Mouse (Mus musculus): ENCODE measurements around the gene Ncor2.

The Ncor2 gene

DNA sequence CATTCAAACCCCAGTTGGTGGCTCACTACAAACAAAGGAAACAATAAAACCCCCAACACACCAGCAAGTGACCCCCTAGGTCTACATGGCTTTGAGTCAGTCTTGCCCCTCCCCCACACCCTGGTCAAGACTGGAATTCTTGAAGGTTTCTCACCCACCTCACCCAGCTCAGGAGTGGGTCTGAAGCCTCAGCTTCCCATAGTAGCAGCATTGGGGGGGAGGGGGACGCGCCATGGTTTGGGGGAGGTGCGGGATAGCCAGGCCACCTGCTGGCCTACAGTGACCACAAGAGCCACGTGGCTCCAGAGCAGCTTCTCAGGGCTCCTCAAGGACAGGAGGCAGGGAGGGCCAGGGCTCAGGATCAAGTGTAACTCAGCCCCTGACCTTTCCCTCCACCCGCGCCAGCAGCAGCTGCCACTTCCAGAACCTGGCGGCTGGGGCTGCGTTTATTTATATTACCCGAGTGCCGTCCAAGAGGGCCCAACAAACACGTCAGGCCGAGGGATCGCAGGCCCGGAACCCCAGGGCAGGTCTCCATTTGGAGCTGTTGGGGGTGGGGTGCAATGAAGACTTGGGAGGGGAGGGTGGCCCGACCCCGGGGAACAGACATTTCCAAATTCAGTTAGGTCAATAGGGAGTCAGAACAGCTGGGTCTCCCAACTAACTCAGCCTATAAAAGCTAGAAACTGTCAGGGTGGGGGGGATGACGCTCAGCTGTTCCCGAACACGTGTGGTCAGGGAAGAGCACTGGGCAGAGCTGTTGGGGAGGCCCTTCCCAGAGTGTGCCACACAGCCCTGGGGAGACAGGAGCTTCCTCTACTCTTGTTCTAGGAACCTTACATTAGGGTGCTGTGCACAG lies 122.1 kb downstream of the Ncor2 start:
- DNase-seq, result no peak

DNA sequence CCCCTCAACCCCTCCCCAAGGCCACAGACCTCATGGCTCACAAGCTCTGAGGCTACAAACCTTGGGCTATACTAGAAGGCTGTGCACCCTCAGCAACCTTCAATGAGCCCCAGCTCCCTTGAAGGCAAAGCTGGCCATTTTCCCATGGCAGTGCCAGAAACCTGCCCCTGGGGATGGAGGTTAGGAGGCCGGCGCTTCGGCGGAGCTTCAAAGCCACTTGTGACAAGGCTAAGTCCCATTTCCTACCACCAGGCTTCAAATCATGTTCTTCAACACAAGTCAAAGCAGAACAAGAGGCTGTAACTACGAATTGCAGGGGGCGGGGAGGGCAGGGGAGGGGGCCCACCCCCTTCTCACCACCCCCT lies 122.7 kb downstream of the Ncor2 start:
- no peak for DNase-seq

DNA sequence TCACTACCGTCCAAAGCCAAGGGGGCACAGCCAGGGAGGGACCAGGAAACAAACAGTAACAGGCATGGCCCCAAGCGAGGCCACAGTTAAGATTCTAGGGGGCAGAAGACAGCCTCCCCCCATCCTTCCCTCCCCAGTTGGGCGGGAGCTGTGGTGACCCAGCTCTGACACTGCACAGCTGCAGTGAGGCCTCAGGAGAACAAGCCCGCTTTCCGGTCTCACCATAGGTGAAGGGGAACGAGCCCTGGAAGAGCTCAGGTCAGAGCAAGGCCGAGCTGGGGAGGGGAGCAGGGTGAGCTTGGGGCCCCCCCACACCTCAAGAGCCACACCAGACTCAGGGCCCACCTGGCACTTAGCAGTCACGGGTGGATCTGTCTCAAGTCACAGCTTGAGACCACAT lies 123.1 kb downstream of the Ncor2 start:
- DNase-seq, result no peak

DNA sequence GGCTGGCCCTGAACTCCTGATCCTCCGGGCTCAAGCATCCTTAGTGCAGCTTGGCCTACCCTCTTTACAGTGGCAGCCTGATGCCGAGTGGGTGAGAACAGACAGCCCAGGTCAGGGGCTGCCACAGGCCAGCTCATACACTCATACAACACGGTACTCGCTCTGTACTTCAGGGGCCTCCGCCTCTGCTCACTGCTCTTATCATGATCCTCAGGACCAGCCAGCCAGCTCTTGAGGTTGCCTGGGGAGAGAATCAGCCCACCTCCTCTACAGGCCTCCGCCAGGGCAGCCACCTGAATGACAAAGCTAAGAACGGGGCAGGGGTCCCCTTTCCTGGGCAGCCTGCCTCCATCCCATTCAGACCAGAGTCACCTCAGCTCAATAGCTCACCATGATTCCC lies 125.4 kb downstream of the Ncor2 start:
- DNase-seq, result no peak

DNA sequence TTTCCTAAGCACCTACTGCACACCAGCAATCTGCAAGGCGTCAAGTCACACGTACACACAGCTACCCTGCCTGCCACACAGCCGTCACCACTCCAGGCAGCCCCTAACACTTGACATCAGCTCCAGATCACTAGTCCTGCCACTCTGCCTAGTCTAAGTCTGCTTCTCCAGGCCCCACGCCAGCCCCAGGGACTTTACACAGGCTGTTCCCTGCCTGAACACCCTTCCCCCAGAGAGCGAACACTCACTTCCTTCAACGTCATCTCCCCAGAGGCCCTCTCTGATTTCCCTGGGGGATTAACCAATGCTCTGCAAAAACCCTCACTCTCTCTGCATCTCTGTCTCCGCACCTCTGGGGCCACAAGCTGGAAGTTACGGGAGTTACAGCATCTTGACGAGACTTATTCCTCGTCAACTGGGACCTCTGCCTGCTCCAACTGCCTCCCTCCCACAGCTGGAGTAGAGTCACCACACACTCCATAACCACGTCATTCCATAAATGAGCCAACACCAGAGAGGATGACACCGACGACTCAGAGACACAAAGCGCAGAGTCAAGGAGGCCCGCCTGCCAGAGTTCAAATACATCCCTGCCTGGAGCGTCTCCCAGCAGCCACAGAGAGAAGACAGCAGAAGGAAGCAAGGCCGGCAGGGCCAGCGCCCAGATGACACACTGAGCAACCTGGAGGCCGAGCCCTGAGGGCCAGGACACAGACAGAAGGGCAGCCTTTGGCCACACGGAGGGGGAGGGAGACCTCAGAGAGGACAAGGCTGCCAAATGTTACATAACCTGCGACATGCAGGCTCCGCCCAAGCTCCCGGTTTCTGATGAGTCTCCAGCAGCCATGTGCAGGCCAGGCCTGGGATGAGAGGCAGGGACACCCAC lies 126.2 kb downstream of the Ncor2 start:
- DNase-seq, result peak; percentile 30

DNA sequence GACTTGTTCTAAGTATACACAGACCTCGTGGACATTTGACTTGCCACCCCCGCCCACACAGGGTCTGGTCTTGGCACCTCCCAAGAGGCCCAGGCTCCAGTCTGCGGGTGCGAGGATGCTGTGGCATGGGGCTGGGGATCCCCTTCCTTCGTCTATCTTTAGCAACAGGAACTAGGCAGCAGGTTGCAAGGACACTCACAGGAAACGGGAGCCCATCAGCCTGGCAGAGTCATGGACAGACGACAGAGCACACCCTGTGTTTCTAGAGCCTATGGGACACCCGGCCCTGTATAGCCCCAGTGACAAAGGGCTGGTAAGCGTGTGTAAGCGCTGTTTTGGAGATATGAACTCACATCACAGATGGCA lies 126.8 kb downstream of the Ncor2 start:
- no peak for DNase-seq

DNA sequence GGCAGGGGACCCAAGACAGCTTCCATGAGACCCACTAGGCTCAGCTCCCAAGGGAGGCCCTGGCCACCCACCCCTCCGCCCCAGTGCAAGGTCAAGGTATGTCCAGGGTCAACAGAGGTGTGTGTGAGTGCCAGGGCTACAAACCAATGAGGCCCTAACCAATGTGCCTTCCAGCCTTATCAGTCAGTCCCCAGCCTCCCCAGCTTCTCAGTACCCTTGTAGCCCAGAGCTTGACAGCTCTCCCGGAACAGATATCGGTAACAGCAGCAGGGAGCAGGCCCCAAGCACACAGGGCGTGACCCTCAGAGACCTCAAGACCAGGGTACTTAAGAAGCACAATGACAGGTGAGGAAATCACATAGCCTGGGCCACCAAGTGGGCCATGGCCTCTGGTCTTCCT lies 129.5 kb downstream of the Ncor2 start:
- no peak for DNase-seq

DNA sequence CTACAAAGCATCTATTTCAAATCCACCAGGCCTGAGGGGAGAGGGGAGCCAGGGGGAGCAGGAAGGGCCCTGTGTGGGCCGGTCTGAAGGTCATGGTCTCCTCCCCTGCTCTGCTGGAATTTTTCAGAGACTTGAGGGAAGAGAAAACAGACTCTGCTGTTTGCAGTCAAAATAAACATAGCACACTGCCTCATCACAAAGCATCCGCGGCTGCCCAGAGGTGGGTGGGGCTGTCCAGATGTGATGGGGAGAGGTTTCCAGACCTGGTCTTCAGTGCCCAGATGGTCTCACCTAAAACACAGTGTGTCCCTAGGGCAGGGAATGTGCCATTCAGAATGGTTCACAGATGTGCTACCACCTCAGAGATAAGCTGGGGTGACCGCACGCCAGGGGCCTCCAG lies 132.6 kb downstream of the Ncor2 start:
- DNase-seq, result no peak

DNA sequence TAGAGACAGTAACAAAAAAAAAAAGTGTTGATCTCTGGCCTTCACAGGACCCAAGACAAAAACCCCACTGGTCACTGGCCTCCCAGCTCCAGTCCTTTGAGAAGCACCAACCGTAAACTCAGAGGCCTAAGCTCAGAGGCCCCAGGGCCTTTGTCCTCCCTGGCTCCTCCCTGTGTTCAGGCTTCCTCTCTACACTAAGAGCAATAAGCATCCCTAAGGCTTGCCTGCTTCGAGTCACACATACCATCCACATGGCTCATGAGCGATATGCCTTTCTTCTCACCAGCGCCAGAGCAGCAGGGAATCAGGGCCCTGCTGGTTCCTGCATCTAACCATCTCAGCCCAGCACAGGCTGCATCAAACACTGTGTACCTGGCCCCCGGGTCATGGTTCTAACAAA lies 133.8 kb downstream of the Ncor2 start:
- DNase-seq, result no peak

DNA sequence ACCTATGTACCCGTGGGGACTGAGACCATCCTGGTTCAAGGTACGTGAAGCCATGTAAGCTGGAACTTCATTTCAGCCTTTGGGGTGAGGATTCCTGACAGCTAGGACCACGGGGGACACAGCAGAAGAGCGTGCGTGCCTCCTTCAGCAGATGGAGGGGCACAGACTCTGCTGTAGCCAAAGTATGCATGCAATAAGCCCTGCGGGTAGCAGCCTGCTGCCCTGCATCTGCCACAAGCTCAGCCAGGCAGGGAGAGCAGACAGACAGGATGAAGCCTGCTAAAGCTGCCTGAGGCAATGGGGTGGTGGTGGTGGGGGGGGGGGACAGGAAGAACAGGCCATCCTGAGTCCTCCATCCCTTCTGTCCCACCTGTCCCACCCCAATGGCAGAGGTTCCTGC lies 135.6 kb downstream of the Ncor2 start:
- no peak for DNase-seq

DNA sequence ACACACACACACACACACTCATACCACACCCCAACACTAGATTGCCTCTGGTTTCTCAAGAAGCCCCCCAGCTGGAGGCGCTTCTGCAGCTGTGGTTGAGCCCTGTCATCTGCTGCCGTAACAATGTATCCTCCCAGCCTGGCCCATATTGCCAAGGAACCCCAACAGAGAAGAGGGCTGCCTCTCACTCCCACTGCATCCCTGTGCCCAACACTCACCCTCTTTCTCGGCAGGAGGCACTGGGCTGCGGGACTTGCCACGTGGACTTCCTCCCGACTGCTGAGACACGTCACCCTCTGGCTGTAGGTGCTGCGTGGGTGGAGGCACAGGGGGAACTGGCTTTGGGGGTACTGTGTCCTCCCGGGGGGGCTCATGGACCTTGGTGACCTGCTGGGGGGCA lies 137.4 kb downstream of the Ncor2 start:
- DNase-seq, result no peak

DNA sequence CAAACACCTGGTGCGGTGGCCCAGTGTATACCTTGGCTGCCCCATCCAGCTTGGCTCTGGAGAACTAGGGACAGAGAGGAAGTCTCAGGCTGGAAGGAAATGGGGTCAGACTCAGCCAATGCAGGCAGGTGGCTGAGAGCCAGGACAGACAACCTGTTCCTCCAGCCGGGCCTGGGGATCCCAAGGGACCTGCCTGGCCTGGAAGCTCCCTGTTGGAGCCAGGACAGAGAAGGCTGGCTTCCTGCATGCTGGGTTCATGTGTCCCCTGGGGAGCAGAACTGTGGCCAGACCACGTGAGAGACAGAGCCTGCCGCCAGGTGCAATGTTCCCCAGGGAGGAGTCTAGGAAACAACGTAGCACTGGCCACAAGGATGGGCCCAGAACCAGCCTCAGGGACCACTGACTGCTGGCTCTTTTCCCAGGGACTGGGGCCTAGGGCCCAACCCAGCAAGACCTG lies 138.9 kb downstream of the Ncor2 start:
- no peak for DNase-seq

DNA sequence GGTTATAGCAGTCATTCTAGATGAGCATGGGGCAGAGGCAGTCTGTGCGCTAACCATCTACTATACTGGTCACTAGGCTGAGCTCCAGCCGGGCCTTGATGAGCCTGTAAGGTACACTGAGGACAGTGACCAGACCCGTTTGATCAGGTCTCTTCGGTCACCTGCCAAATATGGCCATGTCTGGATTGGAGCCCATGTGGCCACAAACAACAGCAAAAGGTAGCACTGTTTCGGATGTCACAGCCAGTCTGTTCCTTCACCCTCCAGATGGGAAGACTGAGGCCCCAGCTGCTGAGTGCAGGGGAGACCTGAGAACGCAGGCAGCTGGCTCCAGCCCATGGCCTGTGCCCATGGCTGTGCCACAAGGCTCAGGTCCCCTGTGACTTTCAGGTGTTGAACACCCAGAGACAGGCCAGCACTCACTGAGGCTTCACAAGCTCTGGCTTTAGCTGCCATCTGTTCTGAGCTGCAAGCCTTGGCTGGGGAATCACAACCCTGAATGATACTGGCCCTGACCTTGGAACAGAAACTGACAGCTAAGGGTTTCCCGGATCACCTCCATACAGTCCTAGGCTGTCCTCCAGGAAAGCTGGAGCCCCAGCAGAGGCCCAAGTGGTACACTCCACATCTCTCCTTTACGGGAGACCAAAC lies 139.5 kb downstream of the Ncor2 start:
- no peak for DNase-seq

DNA sequence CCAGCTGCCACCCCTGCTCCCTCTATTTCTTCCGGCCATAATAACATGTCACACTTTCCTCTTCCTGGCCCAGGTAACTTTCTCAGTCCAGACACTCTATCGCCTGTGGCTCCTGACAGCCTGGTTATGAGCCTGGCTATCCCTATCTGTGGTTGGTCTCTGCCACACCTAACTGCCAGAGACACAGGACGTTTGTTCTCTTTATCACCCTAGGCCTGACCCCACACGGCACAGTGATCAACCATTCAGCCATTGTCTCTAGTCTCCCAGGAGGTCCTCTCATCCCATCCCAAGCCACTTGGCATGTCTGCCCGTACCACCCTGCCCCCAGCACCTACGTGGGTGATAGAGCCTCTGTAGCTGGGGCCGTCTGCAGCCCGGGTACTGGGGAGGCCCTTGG lies 142.5 kb downstream of the Ncor2 start:
- DNase-seq, result no peak

DNA sequence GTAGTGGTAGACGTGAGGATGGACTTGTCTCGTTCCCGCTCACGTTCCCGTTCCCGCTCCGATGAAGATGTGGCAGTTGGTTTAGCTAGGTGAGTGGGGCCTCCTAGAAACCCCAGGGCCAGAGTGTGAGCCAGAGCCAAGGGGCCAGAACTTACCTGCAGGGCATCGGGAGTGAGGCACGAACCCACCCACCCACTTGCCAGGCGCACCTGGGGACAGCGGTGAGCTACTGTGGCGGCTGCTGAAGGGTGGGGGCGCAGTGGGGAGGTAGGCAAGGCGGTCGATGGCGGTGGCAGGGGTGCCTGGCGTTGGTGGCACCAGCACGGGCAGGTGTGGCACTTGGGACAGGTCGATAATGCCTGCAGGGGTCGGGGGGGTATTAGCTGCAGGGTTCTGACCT lies 150.1 kb downstream of the Ncor2 start:
- no peak for DNase-seq

DNA sequence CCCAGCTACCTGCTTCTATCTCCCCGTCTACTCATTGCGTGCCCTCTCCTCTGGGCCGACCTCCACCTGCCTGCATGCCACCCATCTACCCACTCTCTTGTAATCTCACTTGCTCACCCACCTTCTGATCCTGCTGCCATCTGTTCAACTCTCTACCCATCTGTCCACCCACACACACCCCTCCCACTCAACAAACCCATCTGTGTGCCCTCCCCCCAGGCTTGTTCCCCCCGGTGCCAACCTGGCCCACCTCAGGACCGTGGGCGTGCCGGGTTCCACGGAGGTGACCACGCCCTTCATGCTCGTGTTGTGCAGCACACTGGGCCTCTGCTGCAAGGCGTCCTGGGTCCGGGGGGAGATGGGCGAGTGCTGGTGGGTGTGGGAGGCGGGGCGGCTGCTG lies 150.6 kb downstream of the Ncor2 start:
- DNase-seq, result no peak

DNA sequence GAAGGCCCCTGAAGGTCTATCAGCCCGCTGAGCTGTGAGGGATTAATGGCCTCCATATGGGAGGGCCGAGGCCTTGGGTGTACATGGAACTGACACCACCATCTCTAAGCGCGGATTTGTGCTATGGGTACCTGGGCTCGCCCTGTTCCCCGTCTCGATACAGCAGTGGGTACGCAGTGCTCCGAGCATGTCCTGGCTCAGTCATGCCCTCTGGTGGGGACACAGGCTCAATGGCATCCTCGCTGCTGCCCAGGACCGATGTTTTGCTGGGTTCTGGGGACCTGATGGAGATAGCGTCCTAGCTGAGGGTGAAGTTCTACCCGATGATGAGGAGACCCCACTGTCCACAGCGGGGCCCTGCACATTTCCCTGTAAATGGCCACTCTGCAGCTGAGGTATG lies 155.0 kb downstream of the Ncor2 start:
- DNase-seq, result no peak

DNA sequence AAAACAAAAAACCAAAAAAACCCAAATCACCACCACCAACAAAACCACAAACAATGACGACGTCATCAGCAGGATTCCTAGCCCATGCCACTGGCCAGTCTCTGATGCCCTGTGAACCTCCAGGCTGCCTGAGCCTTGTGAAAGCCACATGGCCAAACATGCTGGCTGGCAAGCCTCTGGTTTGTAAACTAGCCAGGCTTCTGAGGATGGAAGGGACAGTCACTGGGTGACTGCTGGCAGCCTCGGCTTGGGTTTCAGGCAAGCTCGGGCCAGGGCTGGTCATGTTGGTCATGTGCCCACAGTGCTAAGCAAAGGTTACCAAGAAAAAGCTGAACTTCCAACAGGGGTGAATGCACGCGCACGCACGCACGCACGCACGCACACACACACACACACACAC lies 157.7 kb downstream of the Ncor2 start:
- no peak for DNase-seq

DNA sequence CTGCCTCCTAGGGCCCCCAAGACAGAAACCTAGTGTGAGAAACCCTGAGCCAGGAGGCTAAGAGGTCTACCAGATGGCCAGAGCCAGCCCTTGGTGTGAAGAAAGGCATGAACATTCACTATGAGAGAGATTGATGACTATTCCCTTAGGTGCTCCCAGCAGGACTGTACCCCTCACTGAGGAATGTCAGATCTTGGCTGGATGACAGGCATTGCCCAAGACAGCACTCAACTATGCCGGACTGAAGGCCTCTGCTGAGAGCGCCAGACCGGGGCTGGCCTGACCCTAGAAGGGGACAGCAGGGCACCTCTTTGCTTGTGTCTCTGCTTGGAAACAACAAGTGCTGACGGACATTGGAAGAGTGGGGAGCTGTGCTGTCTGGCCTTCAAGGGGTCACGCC lies 159.9 kb downstream of the Ncor2 start:
- no peak for DNase-seq

DNA sequence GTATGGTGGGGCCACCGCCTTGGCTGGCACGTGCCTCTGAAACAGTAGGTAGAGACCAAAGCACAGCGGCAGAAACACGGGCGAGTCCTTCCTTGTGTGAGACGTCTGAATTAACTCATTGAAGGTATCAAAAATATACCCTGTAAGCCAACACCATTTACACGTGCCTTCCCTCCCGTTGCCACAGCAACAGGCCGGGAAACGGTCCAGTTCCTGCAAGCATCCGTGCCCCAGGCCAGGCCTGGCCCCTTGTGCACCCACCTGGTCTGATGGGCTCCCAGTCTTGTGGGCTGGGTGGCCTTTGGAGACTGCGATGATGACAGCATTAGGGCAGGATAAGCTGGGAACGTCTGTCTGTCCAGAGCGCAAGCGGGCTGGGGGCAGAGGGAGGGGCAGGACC lies 161.7 kb downstream of the Ncor2 start:
- DNase-seq, result peak; percentile 45

DNA sequence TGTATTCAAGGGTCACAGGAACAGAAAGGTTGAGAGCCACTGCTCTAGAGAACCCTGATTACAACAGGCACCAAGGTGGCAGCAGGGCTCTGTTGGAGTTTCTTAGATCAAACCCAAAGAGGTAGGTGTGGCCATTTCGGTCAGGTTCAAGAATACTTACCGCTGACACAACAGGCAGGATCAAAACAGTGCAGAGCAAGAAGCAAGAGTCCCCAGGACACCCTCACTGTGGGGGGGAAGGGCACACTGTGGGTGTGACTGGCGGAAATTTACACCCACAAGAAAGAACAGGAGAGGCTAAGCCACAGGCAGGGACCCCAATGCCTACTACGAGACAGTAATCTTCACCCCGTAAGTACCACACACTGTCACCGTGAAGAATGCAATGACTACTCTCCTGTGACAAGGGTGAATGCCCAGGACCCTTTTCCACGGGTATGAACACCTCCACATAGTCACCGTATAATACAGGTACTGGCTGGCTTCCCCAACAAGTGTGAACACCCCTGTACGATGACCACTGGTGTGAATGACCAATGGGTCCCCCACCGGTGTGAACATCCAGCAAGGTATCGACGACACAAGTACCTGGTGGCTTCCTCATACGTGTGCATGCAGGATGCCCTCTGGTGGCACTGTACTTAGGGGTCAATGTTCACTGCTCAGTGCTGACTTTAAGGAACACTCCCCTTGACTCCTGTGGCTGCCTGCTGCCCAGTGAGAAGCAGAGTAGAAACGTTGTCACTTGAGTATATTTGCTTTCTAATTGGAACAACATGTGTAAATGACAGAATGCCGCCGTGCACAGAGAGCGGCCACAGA lies 162.4 kb downstream of the Ncor2 start:
- no peak for DNase-seq

DNA sequence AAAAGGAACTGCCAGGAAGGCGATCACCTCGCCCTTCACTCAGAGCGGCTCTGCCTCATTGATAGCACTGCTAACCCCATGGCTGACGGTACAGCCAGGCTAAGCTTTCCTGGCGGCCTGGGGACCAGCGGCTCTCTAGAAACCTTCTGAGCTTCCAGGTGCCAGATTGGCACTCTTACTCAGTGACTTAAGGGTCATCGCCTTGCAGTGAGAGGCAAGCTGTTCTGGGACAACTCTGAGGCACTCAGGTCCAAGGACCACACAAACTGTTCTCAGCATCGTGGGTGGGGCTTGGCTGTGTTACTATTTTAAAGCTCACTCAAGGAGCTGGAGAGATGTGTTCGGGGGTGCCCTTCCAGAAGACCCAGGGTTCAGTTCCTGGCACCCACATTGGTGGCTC lies 163.4 kb downstream of the Ncor2 start:
- DNase-seq, result no peak

DNA sequence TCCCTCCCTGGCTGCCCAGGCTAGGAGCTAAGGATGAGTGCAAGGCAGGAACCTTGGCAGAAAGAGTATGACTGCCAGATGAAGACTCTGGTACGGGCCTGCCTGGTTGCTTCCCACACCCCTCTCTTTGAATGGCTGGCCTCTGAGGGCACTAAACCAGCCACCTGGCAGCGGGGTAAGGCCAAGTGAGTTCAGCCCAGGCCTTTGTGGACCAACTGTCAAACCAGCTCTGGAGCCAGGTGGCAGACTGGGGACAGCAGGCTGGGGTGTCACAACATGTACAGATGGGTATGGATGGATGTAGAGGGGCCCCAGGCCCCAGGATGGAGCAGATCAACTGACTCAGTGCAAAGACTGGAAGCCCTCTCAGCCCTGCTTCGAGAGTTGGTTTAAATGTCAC lies 164.0 kb downstream of the Ncor2 start:
- DNase-seq, result no peak

All from right cerebral cortex, postnatal 25 days (tissue).